Mouse (Mus musculus) megakaryocyte, adult 5-6 weeks (primary cell): ENCODE results near the gene Nup133. TPM values are rescaled to one million over a fixed set of nuclear protein-coding genes. Genes with fewer than 3 reads are reported as not detected.

Experiments
- ATAC-seq: 2 replicates; pipeline ENCODE4 v1.8.0; 2016; ENCODE audit warnings: mild to moderate bottlenecking, inconsistent platforms; ENCODE audit not compliant: poor library complexity, severe bottlenecking
- total RNA-seq, 2 experiments: library from RNA; stranded (forward) in 1 of 2; stranded (reverse) in 1 of 2; fragments of 153-499, 151-499 nt in 1 of 2; fragments of 221-1000, 200-1000 nt in 1 of 2; gene quantifications; 2 replicates each; pipeline versions ENCODE4 v1.2.3 to v1.2.4; 2015 to 2017

Gene Nup133
- total RNA-seq, 2 experiments from 2014 or later, result 15.0 to 15.3 TPM

GRCm38 (mm10) chr8:123891271-123891670 is 57.8 kb downstream of the Nup133 start:
- no peak for ATAC-seq

- ATAC-seq, result no peak
Measured at GRCm38 (mm10) chr8:123889797-123890196, 59.3 kb downstream of the Nup133 start.

- no peak for ATAC-seq
Measured at GRCm38 (mm10) chr8:123887956-123888355, 61.1 kb downstream of the Nup133 start.

DNA sequence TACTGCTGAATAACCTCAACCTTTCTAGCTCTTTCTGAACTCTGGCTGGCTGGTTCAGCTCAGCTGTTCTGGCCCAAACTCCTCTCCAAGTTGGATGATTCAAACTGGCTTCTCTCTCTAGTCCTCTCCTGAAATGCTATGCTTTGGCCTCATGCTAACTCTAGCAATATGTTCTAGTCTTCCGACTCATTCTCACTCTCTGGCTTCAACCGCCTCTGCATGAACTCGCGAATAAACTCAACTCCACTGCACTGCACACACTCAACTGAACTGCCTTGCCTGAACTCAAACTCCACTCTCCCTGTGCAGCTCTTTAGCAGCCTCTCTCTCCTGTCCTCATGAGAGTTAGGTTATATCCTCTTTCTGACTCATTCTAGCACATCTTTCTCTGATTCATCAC is 61.9 kb downstream of the Nup133 start:
- ATAC-seq, result no peak

DNA sequence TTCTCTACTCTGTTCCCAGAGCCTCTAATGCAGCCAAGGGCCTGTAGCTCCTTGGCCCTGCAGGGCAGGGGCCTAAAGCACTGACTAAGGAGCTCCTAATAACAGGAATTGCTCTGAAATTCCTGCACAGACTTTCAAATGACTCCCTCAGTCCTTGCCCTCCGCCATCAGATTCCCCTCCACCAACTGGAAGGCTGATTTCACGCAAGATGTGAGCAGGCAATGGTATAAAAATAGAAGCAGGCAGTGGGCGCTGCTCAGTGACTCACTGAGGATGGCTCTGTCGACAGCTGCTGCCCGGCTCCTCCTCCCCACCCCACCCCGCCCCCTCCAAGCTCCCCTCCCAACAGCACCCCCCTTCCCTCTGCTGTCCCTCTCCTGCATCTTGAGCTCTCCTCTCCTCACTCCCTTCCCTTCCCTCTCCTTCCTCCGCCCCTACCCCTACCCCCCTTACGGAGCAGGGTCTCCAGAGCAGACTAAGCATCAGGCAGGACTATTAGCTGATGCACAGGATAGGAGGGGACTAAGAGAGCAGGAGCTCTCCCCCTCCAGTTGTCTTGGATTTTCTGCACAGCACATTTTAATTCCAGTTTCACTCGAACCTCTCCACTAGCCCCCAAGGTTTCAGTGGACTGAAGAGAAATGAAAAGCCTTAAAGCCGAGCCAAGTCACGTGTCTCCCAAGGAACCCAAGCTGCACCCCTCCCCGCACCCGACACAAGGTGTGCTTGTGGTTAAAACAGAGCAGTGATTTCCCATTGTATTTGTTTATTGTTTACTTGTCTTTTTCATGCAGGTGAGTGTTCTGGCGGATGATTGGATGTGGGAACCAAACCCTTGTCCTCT is 64.1 kb downstream of the Nup133 start:
- no peak for ATAC-seq

GRCm38 (mm10) chr8:123883094-123883493 is 66.0 kb downstream of the Nup133 start:
- no peak for ATAC-seq

DNA sequence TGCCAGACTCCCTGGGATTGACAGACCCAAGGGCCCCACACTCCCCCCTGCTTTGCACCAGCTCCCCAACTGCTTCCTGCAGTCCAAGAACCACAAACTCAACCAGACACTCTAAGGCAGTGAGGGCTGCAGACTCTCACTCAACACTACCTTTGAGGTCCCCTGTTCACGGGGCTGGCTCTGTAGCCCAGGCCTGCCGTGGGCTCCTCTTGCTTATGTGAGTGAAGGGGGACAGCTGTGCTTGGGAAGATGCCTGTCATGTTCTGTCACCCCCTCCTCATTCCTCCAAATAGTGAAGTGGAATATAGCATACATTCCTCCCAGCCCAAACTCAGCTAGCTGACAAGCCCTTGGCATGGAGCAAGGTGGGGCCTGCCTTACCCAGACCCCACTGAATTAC is 66.7 kb downstream of the Nup133 start:
- ATAC-seq, result no peak

DNA sequence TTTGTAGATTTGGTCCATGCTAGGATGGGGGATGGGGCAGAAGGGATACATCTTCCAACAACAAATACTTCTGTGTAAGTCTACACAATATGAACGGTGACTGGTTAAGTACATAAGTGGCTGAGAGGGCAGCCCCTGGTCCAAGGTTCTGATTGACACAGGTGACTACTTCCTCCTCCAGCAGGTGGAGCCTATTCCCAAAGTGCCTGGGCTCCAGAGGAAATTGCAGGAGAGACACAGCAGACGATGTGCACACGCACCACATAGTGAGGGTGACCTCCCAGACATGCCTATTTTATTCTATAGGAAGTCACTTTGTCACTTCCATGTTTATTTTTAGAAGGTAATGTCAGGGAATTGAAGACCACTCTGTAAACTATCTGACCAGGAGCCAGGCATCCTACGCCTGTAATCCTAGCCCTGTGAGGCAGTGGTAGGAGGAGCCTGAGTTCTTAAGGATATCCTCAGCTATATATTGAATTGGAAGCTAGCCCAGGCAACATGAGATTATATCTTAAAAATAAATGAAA is 68.2 kb downstream of the Nup133 start:
- ATAC-seq, result no peak

- ATAC-seq, result no peak
Measured at GRCm38 (mm10) chr8:123880271-123880670, 68.8 kb downstream of the Nup133 start.

DNA sequence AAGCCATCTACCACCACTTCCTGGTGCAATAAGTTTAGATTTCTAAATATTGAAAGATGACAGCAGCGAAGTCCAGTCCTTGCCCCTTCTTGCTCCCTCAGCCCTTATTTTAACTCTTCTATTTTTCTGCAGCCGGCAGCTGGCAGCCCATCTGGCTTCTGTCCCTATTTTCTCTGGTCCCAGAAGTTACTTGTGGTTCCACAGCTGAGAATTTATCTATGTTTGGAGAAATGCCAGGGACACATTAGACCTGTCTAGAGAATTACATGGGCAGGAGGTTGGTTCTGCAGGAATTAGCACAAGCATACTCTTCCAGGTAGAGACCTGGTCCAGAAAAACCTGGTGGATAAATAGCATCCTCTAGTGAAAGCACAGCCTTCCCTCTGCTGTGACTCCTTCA is 71.2 kb downstream of the Nup133 start:
- no peak for ATAC-seq

DNA sequence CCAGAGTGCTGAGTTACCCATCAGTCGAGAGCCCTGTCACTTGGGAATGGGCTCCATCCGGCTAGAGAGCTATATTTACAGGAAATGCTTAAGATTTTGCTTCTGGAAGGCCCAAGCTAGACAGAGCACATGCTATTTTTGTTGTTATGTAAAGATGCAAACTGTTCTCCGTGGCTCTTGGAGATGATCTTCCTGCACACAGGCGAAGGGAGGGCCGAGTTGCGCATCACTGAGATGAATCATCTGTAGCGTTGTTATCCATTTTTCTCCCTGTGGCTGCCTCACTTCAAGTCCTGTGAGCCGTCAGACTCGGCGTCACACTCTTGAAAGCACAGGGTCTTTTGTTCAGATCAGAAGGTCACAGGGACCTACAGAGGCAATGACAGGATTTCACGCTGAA is 74.7 kb downstream of the Nup133 start:
- no peak for ATAC-seq

DNA sequence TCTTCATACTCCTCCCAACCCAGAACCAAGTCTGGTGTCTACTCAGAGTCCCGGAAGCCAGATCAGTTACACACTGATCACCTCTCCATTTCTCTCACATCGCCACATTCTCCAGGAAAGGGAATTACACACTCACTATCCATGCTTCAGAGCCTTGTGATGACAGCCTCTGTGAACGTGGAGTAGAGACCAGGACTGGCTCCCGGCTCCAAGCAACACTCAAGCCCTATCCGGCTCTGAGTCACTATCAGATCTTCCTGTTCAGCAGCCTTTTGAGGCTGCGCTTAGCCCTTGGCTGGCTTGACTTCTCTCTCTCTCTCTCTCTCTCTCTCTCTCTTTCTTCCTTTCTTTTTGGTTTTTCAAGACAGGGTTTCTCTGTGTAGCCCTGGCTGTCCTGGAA is 75.7 kb downstream of the Nup133 start:
- ATAC-seq, result no peak

DNA sequence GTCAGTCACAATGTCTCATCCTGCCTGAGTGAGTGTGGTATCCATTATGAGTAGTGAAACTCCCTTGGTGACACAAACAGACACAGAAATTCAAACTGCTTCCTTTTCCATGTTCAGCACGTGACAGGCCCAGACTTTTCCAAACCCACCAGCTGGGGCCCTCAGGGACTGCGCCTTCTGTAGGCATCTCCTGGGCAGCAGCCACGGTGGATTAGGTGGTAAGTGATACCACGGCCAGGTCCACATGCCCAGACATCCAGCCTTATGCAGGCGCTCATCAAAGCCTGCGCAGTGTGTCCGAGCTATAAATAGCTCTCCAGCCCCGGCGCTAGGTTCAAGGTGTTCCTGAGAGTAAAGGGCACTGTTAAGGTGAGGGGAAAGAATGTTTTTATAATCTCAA is 77.0 kb downstream of the Nup133 start:
- ATAC-seq, result no peak

DNA sequence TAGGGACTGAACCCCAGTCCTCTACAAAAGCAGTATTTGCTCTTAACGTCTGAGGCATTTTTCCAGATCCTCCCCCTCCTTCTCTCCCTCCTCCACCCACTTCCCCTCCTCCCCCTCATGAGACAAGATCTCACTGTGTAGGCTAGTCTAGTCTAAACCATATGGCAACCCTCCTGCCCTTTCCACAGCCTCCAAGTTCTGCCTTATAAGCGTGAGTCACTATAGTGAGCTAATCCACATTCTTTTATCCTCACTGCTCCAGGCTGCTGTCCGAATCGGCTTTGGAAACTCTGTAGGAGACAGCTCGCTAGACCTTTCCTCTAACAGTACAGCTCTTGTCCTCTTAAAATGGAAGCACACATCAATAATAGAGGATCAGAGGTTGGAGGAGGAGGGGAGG is 82.1 kb downstream of the Nup133 start:
- ATAC-seq, result no peak

DNA sequence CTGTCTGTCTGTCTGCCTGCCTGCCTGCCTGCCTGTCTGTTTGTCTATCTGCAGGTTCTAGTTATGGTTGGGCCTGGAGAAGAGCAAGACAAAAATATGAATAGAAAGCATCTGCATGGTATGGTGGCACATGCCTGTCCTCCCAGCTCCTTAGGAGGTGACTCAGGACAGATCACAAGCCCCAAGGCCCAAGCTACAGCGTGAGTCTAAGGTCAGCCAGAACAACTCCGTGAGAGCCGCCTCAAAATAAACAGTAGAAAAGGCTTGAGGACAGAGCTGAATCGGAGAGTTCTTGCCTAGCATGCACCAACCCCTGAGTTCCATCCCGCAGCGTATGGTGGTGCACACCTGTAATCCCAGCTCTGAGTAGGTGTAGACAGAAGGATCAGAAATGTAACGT is 83.3 kb downstream of the Nup133 start:
- ATAC-seq, result no peak

GRCm38 (mm10) chr8:123860386-123860785 is 88.7 kb downstream of the Nup133 start:
- no peak for ATAC-seq

DNA sequence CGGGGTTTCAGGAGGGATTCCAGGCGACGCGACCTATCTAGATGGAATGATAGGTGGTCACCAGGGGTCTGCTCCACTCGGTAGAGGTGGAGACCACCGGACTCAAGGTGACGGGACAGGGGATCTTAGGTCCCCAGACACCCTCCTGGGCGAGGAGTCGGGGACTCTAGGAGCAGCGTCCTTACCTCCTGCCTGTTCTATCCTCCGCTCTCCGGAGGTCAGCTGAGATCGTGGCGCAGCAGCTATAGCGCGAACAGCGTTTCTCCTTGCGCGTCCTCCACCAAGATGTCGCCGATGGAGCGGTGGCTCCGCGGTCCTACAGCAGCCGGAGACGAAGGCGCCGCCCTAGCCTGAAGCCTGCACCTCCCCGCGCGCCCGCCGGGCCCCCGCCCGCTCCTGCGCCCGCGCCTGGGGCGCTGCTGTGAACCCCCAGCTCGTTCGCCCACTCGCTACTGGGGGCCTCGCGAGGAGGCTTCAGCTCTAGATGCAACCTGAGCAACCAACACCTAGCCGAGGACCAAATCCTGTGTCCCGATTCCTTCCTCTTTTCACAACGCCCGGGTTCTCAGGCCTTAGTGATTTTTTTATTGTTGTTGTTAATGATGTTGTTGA is 89.3 kb downstream of the Nup133 start, which contains the start of gene Ccsap:
TSS of gene Ccsap (minus strand) at position 562 of the 612 bp plus-strand sequence.
- ATAC-seq, result peak; percentile 64

GRCm38 (mm10) chr8:123858941-123859647 is 90.0 kb downstream of the Nup133 start:
- peak; percentile 93 for ATAC-seq

GRCm38 (mm10) chr8:123858574-123858940 is 90.5 kb downstream of the Nup133 start:
- ATAC-seq, result peak; percentile 24

DNA sequence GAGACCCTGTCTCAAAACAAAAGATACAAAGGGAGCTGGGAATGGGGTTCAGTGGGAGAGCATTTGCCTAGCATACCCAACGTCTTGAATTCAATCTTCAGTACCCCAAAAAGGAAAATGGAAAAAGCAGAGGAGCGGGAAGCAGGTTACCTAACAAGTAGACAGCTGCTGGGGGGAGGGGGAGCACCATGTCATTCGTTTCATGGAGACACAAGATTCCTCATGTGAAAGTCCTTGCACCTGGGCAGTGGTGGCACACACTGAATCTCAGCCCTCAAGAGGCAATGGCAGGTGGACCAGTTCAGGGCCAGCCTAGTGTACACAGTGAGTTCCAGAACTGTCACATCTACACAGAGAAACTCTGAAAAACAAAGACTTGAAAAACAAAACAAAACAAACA is 91.7 kb downstream of the Nup133 start:
- no peak for ATAC-seq

- ATAC-seq, result no peak
Measured at GRCm38 (mm10) chr8:123854733-123855475, 94.2 kb downstream of the Nup133 start.
